Mouse (Mus musculus): Measurements from ENCODE around the gene Klhdc8b. TPM values are rescaled to one million over a fixed set of nuclear protein-coding genes. Genes with fewer than 3 reads are reported as not detected.
A peak's percentile ranks its signal among the peaks of the same experiment; 100 is the strongest.

Klhdc8b gene
- polyA plus RNA-seq (2016; fragmentation: Nextera tagmentation; extraction: Ambion mirVana) = 33.0 and 36.0 TPM in 2 replicates

DNA sequence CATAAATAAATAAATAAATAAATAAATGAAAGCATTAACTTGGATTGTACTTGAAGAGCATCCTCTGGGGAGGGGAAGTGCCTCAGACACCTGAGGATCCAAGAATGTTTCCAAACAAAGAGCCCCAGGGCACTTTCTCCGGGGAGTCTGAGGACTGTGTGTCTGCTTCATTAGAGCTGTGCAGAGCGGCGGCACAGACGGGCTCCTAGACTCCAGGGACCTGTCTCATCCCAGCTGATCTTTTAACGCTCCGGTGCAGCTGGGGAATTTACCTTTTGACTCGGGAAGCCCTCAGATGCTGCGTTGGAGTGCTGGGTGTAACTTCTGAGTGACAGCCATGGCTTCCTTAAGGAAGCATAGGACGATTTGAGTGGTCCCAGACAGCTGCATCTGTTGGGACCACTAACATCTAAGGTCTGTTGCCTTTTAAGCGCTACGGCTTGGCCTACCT is at the start of gene Klhdc8b:
Klhdc8b (minus strand) TSS at position 401 of the 451 bp plus-strand sequence.
- Histone ChIP-seq H3K4me2 (peak within 1 kb of the TSS; percentile 92), H3K4me1 (replicated peaks) (peaks cover 12% of the 10 kb centered on the region), H3K36me3 (peaks cover 35% of the 10 kb centered on the region), H3K27ac (peak within 1 kb of the TSS; percentile 87), H3K4me3 (replicated peaks) (peak within 1 kb of the TSS; percentile 91), H3K9ac (replicated peaks) (peak within 1 kb of the TSS; percentile 90), H3K27me3 (no peaks in the 10 kb centered on the region), H3K9me3 (no peaks in the 10 kb centered on the region)
- 26% methylated on average over 11 of the region's 11 CpGs for WGBS
- no peak for ATAC-seq (ENCODE audit: insufficient number of reproducible peaks, insufficient read depth, low FRiP score, low TSS enrichment, low read depth)

DNA sequence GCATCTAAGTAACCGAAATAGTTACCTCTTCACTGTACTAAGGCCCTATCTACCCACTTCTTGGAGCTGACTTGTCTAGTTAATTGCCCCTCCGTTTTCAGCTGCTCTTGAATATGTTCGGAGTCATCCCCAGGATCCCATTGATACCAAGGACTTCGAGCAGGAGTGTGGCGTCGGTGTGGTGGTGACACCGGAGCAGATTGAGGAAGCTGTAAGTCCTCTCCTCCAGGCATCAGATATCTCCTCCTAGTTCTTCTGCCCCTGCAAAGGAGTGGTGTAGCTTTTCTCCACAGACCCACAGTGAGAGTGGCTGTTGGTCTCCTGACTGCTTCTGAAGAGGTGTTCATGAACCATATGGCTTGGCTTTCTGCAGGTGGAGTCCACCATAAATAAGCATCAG is 47.4 kb upstream of the Klhdc8b start:
- Histone ChIP-seq H3K4me1 (replicated peaks) (peaks cover 14% of the 10 kb centered on the region), H3K4me2 (peak overlapping the region; percentile 92), H3K36me3 (peaks cover 48% of the 10 kb centered on the region), H3K4me3 (replicated peaks) (peak overlapping the region; percentile 78), H3K27me3 (no peaks in the 10 kb centered on the region), H3K9ac (replicated peaks) (peak overlapping the region; percentile 81), H3K27ac (no peak overlapping the region), H3K9me3 (no peaks in the 10 kb centered on the region)
- 85% methylated on average over 7 of the region's 7 CpGs for WGBS
- ATAC-seq (ENCODE audit: insufficient number of reproducible peaks, insufficient read depth, low FRiP score, low TSS enrichment, low read depth) = no peak

DNA sequence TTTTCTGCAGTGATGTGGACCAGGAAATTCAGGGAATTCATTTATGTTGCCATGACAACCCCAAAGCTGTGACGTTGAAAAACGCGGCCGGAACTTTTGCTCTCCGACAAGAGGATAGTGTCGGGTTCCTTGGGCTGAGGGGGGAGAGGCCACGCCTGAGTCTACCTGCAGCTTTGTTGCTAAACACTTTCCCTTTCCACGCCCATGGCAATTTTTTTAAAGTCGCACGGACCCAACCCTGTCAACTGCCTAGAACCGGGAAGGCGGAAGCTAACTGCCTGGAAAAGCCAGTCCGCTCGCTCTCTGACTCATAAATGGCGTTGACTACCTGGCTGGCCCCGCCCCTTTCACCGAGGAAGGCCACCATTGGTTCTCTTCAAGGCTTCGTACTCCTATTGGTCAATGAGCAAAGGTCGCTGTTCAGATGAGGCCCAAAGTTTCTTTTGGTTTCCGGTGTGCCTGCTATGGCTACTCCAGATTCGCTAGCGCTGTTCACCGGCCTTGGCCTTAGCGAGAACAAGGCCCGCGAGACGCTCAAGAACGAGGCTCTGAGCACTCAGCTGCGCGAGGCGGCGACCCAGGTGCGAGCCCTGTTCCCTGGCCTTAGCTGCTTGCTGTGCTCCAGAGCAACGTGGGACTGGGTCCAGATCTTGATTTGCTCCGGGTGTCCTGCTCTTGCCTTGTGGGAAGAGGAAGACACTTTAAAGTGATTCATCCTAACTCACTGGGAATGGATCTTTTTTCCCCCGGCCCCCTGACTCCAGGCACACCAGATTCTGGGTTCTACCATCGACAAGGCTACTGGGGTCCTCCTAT is 46.4 kb upstream of the Klhdc8b start, which contains the start of gene Qars:
Qars (plus strand) TSS at position 88 of the 816 bp plus-strand sequence.
- WGBS = under 1% methylated on average over 37 of the region's 37 CpGs
- no peaks in the 10 kb centered on the region for H3K27me3 ChIP-seq

DNA sequence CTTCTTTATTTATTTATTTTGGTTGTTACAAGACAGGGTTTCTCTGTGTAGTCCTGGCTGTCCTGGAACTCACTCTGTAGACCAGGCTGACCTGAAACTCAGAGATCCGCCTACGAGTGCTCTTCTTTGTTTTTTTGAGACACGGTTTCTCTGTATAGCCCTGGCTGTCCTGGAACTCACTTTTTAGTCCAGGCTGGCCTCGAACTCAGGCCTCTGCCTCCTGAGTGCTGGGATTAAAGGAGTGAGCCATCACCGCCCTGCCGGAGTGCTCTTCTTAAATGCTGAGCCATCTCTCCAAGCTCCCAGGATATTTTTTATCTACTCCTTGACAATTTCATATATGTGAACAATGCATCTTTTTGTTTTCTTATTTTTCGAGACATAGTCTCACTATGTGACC is 45.5 kb upstream of the Klhdc8b start:
- no peak for ATAC-seq (ENCODE audit: insufficient number of reproducible peaks, insufficient read depth, low FRiP score, low TSS enrichment, low read depth)
- Histone ChIP-seq H3K27ac (peak overlapping the region; percentile 69; the same call in 1 of the 2 replicates), H3K36me3 (peaks cover 47% of the 10 kb centered on the region), H3K4me1 (replicated peaks) (peaks cover 14% of the 10 kb centered on the region), H3K9ac (replicated peaks) (no peak overlapping the region), H3K27me3 (no peaks in the 10 kb centered on the region), H3K4me2 (peak overlapping the region; percentile 92), H3K4me3 (replicated peaks) (peak overlapping the region; percentile 78), H3K9me3 (no peaks in the 10 kb centered on the region)
- WGBS = 85% methylated on average over 7 of the region's 7 CpGs

More for the DNA sequence above, 46.4 kb upstream of the Klhdc8b start, which contains the start of gene Qars:
- Histone ChIP-seq H3K4me3 (replicated peaks) (peak within 1 kb of the TSS; percentile 78), H3K27ac (peak within 1 kb of the TSS; percentile 76), H3K4me2 (peak within 1 kb of the TSS; percentile 92), H3K9me3 (no peaks in the 10 kb centered on the region), H3K36me3 (peaks cover 47% of the 10 kb centered on the region), H3K4me1 (replicated peaks) (peaks cover 14% of the 10 kb centered on the region), H3K9ac (replicated peaks) (peak within 1 kb of the TSS; percentile 81)
- ATAC-seq (ENCODE audit: insufficient number of reproducible peaks, insufficient read depth, low FRiP score, low TSS enrichment, low read depth) = peak; percentile 94

DNA sequence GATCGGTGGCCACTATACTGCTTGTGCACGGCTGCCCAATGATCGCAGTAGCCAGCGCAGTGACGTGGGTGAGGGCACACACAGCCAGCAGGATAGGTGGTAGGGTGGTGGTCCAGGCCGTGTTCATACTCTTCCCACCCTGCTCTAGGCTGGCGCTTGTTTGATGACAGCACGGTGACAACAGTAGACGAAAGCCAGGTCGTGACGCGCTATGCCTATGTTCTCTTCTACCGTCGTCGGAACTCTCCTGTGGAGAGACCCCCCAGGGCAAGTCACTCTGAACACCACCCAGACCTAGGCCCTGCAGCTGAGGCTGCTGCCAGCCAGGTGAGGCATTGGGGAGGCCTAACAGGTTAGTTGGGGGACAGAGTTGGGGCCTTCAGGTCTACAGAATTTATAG is 38.6 kb upstream of the Klhdc8b start:
- Histone ChIP-seq H3K4me2 (no peak overlapping the region), H3K4me1 (replicated peaks) (no peaks in the 10 kb centered on the region), H3K36me3 (peaks cover 88% of the 10 kb centered on the region), H3K27ac (no peak overlapping the region), H3K9me3 (no peaks in the 10 kb centered on the region), H3K27me3 (no peaks in the 10 kb centered on the region), H3K9ac (replicated peaks) (no peak overlapping the region), H3K4me3 (replicated peaks) (no peak overlapping the region)
- WGBS = 93% methylated on average over 15 of the region's 15 CpGs
- no peak for ATAC-seq (ENCODE audit: insufficient number of reproducible peaks, insufficient read depth, low FRiP score, low TSS enrichment, low read depth)

DNA sequence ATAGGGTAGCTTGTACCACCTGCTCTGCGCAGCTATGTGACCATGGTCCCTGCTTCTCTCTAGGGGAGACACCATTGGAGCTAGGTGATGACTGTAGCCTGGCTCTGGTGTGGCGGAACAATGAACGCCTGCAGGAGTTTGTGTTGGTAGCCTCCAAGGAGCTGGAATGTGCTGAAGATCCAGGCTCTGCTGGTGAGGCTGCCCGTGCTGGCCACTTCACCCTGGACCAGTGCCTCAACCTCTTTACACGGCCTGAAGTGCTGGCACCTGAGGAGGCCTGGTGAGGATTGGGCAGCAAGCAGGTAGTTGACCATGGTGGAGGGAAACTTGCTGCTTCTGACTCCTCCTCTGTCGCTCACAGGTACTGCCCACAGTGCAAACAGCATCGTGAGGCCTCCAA is 37.9 kb upstream of the Klhdc8b start:
- H3K9me3 ChIP-seq = no peaks in the 10 kb centered on the region
- no peak overlapping the region for H3K27ac ChIP-seq
- no peak overlapping the region for H3K4me3 ChIP-seq (replicated peaks)
- H3K4me1 ChIP-seq (replicated peaks) = no peaks in the 10 kb centered on the region
- ATAC-seq (ENCODE audit: insufficient number of reproducible peaks, insufficient read depth, low FRiP score, low TSS enrichment, low read depth) = no peak
- H3K9ac ChIP-seq (replicated peaks) = no peak overlapping the region
- no peaks in the 10 kb centered on the region for H3K27me3 ChIP-seq
- 94% methylated on average over 7 of the region's 7 CpGs for WGBS
- H3K4me2 ChIP-seq = no peak overlapping the region
- peaks cover 95% of the 10 kb centered on the region for H3K36me3 ChIP-seq

DNA sequence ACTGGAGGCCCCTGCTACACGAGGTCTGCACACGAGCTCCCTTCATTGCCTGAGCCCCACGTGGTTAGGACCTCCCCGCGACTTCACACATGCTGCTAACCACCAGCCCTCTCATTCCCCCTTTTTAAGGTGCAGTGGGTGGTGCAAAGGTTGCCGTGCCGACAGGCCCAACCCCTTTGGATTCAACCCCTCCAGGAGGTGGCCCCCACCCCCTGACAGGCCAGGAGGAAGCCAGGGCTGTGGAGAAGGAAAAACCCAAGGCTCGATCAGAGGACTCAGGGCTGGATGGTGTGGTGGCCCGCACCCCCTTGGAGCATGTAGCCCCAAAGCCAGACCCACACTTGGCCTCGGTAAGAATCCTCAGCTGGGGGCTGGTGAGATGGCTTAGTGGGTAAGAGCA is 33.5 kb upstream of the Klhdc8b start:
- Histone ChIP-seq H3K9ac (replicated peaks) (no peak overlapping the region), H3K27ac (no peak overlapping the region), H3K4me2 (no peak overlapping the region), H3K4me3 (replicated peaks) (no peak overlapping the region), H3K9me3 (no peaks in the 10 kb centered on the region), H3K36me3 (peaks cover 82% of the 10 kb centered on the region), H3K4me1 (replicated peaks) (peaks cover 19% of the 10 kb centered on the region), H3K27me3 (no peaks in the 10 kb centered on the region)
- WGBS = 87% methylated on average over 10 of the region's 10 CpGs
- no peak for ATAC-seq (ENCODE audit: insufficient number of reproducible peaks, insufficient read depth, low FRiP score, low TSS enrichment, low read depth)

DNA sequence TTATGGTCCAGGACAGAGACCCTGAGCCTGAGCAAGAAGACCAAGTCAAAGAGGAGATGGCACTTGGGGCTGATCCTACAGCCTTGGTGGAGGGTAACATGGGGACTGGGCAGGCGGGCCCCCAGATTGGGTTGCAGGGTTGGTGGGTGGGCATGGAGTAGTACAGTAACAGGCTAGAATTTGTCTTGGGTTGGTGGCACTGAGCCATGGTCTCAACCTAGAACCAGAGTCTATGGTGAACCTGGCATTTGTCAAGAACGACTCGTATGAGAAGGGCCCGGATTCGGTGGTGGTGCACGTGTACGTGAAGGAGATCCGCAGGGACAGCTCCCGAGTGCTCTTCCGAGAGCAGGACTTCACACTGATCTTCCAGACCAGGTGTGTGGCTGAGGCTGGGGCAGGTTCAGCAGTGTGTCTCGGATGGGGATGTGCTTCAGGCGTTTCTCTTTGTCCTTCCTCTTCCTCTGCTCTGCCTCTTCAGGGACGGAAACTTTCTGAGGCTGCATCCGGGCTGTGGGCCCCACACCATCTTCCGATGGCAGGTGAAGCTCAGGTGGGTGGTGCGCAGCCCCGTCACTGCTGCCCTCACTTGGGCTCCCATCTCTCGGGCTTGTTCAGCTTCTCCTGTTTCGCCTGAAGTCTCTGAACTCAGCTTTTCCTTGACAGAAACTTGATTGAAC is 32.9 kb upstream of the Klhdc8b start:
- ATAC-seq (ENCODE audit: insufficient number of reproducible peaks, insufficient read depth, low FRiP score, low TSS enrichment, low read depth) = no peak
- no peaks in the 10 kb centered on the region for H3K9me3 ChIP-seq
- no peak overlapping the region for H3K9ac ChIP-seq (replicated peaks)
- no peaks in the 10 kb centered on the region for H3K27me3 ChIP-seq
- no peak overlapping the region for H3K27ac ChIP-seq
- H3K4me3 ChIP-seq (replicated peaks) = no peak overlapping the region
- peaks cover 82% of the 10 kb centered on the region for H3K36me3 ChIP-seq
- no peak overlapping the region for H3K4me2 ChIP-seq
- WGBS = 94% methylated on average over 19 of the region's 19 CpGs
- H3K4me1 ChIP-seq (replicated peaks) = peaks cover 25% of the 10 kb centered on the region

DNA sequence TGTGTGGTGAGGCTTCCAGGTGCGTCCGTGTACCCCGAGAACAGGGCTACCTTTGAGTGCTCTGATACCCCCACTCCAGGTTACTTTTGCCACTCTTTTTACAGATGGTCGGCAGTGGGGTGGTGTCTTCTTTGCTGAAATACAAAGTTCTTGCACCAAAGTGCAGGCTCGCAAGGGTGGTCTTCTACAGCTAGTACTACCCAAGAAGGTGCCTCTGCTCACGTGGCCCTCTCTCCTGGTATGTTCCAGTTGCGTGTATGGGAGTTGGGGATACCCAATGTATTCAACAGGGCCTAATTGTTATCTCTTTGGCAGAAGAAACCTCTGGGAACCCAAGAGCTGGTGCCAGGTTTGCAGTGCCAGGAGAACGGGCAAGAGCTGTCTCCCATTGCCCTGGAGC is 31.9 kb upstream of the Klhdc8b start:
- H3K9me3 ChIP-seq = no peaks in the 10 kb centered on the region
- ATAC-seq (ENCODE audit: insufficient number of reproducible peaks, insufficient read depth, low FRiP score, low TSS enrichment, low read depth) = no peak
- H3K4me2 ChIP-seq = no peak overlapping the region
- H3K27me3 ChIP-seq = no peaks in the 10 kb centered on the region
- H3K36me3 ChIP-seq = peaks cover 82% of the 10 kb centered on the region
- peaks cover 26% of the 10 kb centered on the region for H3K4me1 ChIP-seq (replicated peaks)
- 95% methylated on average over 8 of the region's 8 CpGs for WGBS
- H3K27ac ChIP-seq = no peak overlapping the region
- H3K9ac ChIP-seq (replicated peaks) = no peak overlapping the region
- H3K4me3 ChIP-seq (replicated peaks) = no peak overlapping the region

DNA sequence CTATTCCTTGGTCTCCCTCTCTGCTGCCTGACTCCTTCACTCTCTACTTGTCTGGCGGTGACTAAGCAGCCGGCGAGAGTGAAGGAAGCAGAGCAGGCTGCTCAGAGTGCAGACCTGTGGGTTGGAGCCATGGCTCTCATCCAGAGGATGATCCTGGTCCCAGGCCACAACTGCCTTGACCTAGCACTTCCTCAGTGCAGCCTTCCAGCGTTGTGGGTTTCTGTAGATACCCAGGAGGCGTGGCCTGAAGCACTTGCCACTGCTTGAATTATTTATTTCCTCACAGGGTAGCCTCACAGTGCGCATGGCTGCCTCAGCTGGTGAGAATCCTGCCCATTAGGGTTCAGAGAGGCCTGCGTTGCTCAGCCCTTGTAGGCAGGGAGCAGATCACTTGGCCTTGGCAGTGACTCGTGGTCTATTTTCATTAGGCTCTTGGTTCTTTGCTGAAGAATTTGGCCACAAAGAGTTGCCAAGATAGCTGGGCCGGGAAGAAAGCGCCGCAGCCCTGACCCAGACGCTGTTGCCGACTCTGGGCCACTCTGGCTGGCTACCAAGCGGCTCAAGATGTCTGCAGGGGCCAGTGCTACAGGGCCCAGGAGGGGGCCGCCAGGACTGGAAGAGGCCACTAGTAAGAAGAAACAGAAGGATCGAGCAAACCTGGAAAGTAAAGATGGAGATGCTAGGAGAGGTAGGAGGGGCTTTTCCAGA is 30.8 kb upstream of the Klhdc8b start:
- WGBS = 86% methylated on average over 16 of the region's 16 CpGs
- peak overlapping the region; percentile 78 for H3K4me3 ChIP-seq (replicated peaks)
- H3K27me3 ChIP-seq = no peaks in the 10 kb centered on the region
- H3K9me3 ChIP-seq = no peaks in the 10 kb centered on the region
- peak overlapping the region; percentile 94 for H3K4me2 ChIP-seq
- H3K4me1 ChIP-seq (replicated peaks) = peaks cover 26% of the 10 kb centered on the region
- H3K27ac ChIP-seq = 0 out of 2 replicates have a peak overlapping the region, but pooled peaks have one; percentile 37
- H3K9ac ChIP-seq (replicated peaks) = peak overlapping the region; percentile 91
- ATAC-seq (ENCODE audit: insufficient number of reproducible peaks, insufficient read depth, low FRiP score, low TSS enrichment, low read depth) = no peak
- peaks cover 82% of the 10 kb centered on the region for H3K36me3 ChIP-seq

DNA sequence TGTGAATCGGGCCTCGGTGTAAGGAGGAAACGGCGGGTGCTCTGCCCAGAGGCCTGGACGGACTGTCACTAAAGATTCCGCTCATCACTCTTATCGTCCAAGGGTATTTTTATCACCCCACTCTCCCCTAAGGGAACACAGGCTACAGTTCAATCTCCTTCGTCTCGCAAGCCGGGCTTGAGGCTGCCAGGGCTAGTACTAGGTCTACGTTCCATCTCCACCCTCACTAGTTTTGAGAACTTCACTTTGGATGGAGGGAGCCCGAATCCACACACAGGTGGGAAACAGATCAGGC is 29.9 kb upstream of the Klhdc8b start:
- Histone ChIP-seq H3K4me2 (peak overlapping the region; percentile 94), H3K9me3 (no peaks in the 10 kb centered on the region), H3K36me3 (peaks cover 82% of the 10 kb centered on the region), H3K27me3 (no peaks in the 10 kb centered on the region), H3K4me1 (replicated peaks) (peaks cover 26% of the 10 kb centered on the region), H3K27ac (peak overlapping the region; percentile 95), H3K4me3 (replicated peaks) (peak overlapping the region; percentile 78), H3K9ac (replicated peaks) (peak overlapping the region; percentile 91)
- ATAC-seq (ENCODE audit: insufficient number of reproducible peaks, insufficient read depth, low FRiP score, low TSS enrichment, low read depth) = no peak
- 9% methylated on average over 12 of the region's 12 CpGs for WGBS
